Mouse (Mus musculus): ENCODE results near the gene Zbtb44. TPM values are rescaled to one million over a fixed set of nuclear protein-coding genes. Genes with fewer than 3 reads are reported as not detected.
A peak's percentile ranks its signal among the peaks of the same experiment; 100 is the strongest.

Zbtb44 gene
- 7.8 and 10.6 TPM in 2 replicates for polyA plus RNA-seq (2016; fragmentation: Nextera tagmentation; extraction: Ambion mirVana)

GRCm38 (mm10) chr9:31030532-31031413 is at the start of gene Zbtb44:
Gene Zbtb44 (plus strand): TSS chr9:31030644.
- Histone ChIP-seq H3K9ac (replicated peaks) (peak within 1 kb of the TSS; percentile 97), H3K4me2 (peak within 1 kb of the TSS; percentile 73), H3K4me1 (replicated peaks) (peaks cover 15% of the 10 kb centered on the region), H3K36me3 (peaks cover 9% of the 10 kb centered on the region; the same call in 1 of the 2 replicates), H3K4me3 (replicated peaks) (peak within 1 kb of the TSS; percentile 95), H3K9me3 (no peaks in the 10 kb centered on the region), H3K27me3 (no peaks in the 10 kb centered on the region), H3K27ac (peak within 1 kb of the TSS; percentile 99)
- under 1% methylated on average over 62 of the region's 79 CpGs for whole genome bisulfite sequencing
- peak; percentile 92 for ATAC-seq (ENCODE audit: insufficient number of reproducible peaks, insufficient read depth, low FRiP score, low TSS enrichment, low read depth)

GRCm38 (mm10) chr9:30985782-30986181 is 44.7 kb upstream of the Zbtb44 start:
- Histone ChIP-seq H3K27me3 (no peaks in the 10 kb centered on the region), H3K4me3 (replicated peaks) (no peak overlapping the region), H3K36me3 (no peaks in the 10 kb centered on the region), H3K4me2 (no peak overlapping the region), H3K27ac (0 out of 2 replicates have a peak overlapping the region, but pooled peaks have one; percentile 8), H3K4me1 (replicated peaks) (peaks cover 10% of the 10 kb centered on the region), H3K9ac (replicated peaks) (no peak overlapping the region), H3K9me3 (no peaks in the 10 kb centered on the region)
- peak; percentile 88 for ATAC-seq (ENCODE audit: insufficient number of reproducible peaks, insufficient read depth, low FRiP score, low TSS enrichment, low read depth)
- WGBS = 28% methylated on average over 6 of the region's 6 CpGs

- no peak for ATAC-seq (ENCODE audit: insufficient number of reproducible peaks, insufficient read depth, low FRiP score, low TSS enrichment, low read depth)
- Histone ChIP-seq H3K4me3 (replicated peaks) (no peak overlapping the region), H3K9me3 (no peaks in the 10 kb centered on the region), H3K27me3 (no peaks in the 10 kb centered on the region), H3K4me1 (replicated peaks) (no peaks in the 10 kb centered on the region), H3K27ac (no peak overlapping the region), H3K4me2 (no peak overlapping the region), H3K9ac (replicated peaks) (no peak overlapping the region), H3K36me3 (no peaks in the 10 kb centered on the region)
- WGBS = 84% methylated on average over 5 of the region's 5 CpGs
Observed at GRCm38 (mm10) chr9:30993106-30993505, 37.3 kb upstream of the Zbtb44 start.

- H3K9ac ChIP-seq (replicated peaks) = no peak overlapping the region
- ATAC-seq (ENCODE audit: insufficient number of reproducible peaks, insufficient read depth, low FRiP score, low TSS enrichment, low read depth) = no peak
- H3K36me3 ChIP-seq = no peaks in the 10 kb centered on the region
- WGBS = 74% methylated on average over 12 of the region's 12 CpGs
- no peaks in the 10 kb centered on the region for H3K27me3 ChIP-seq
- H3K4me1 ChIP-seq (replicated peaks) = no peaks in the 10 kb centered on the region
- no peak overlapping the region for H3K4me2 ChIP-seq
- H3K4me3 ChIP-seq (replicated peaks) = no peak overlapping the region
- no peaks in the 10 kb centered on the region for H3K9me3 ChIP-seq
- no peak overlapping the region for H3K27ac ChIP-seq
Observed at GRCm38 (mm10) chr9:30996590-30997562, 33.6 kb upstream of the Zbtb44 start.

GRCm38 (mm10) chr9:31000641-31001040 is 29.8 kb upstream of the Zbtb44 start:
- Histone ChIP-seq H3K36me3 (no peaks in the 10 kb centered on the region), H3K9ac (replicated peaks) (no peak overlapping the region), H3K4me3 (replicated peaks) (no peak overlapping the region), H3K4me2 (no peak overlapping the region), H3K4me1 (replicated peaks) (no peaks in the 10 kb centered on the region), H3K27me3 (no peaks in the 10 kb centered on the region), H3K27ac (no peak overlapping the region), H3K9me3 (no peaks in the 10 kb centered on the region)
- no peak for ATAC-seq (ENCODE audit: insufficient number of reproducible peaks, insufficient read depth, low FRiP score, low TSS enrichment, low read depth)
- WGBS = 73% methylated on average over 10 of the region's 10 CpGs

GRCm38 (mm10) chr9:31002528-31002927 is 27.9 kb upstream of the Zbtb44 start:
- ATAC-seq (ENCODE audit: insufficient number of reproducible peaks, insufficient read depth, low FRiP score, low TSS enrichment, low read depth) = no peak
- H3K4me2 ChIP-seq = no peak overlapping the region
- H3K9ac ChIP-seq (replicated peaks) = no peak overlapping the region
- no peaks in the 10 kb centered on the region for H3K27me3 ChIP-seq
- H3K36me3 ChIP-seq = no peaks in the 10 kb centered on the region
- no peaks in the 10 kb centered on the region for H3K9me3 ChIP-seq
- no peak overlapping the region for H3K4me3 ChIP-seq (replicated peaks)
- H3K4me1 ChIP-seq (replicated peaks) = no peaks in the 10 kb centered on the region
- H3K27ac ChIP-seq = no peak overlapping the region
- WGBS = 72% methylated on average over 4 of the region's 4 CpGs

GRCm38 (mm10) chr9:31009334-31009733 is 21.1 kb upstream of the Zbtb44 start:
- 58% methylated on average over 2 of the region's 2 CpGs for WGBS
- no peaks in the 10 kb centered on the region for H3K27me3 ChIP-seq
- H3K4me3 ChIP-seq (replicated peaks) = no peak overlapping the region
- H3K4me2 ChIP-seq = no peak overlapping the region
- no peaks in the 10 kb centered on the region for H3K9me3 ChIP-seq
- ATAC-seq (ENCODE audit: insufficient number of reproducible peaks, insufficient read depth, low FRiP score, low TSS enrichment, low read depth) = no peak
- no peak overlapping the region for H3K27ac ChIP-seq
- no peak overlapping the region for H3K9ac ChIP-seq (replicated peaks)
- 0 out of 2 replicates have a peak, but pooled peaks cover 5% of the 10 kb centered on the region for H3K4me1 ChIP-seq (replicated peaks)
- no peaks in the 10 kb centered on the region for H3K36me3 ChIP-seq

- Histone ChIP-seq H3K9ac (replicated peaks) (no peak overlapping the region), H3K4me3 (replicated peaks) (no peak overlapping the region), H3K4me2 (no peak overlapping the region), H3K27me3 (no peaks in the 10 kb centered on the region), H3K4me1 (replicated peaks) (0 out of 2 replicates have a peak, but pooled peaks cover 5% of the 10 kb centered on the region), H3K36me3 (no peaks in the 10 kb centered on the region), H3K27ac (no peak overlapping the region), H3K9me3 (no peaks in the 10 kb centered on the region)
- ATAC-seq (ENCODE audit: insufficient number of reproducible peaks, insufficient read depth, low FRiP score, low TSS enrichment, low read depth) = no peak
- 22% methylated on average over 3 of the region's 3 CpGs for WGBS
Observed at GRCm38 (mm10) chr9:31010040-31010439, 20.4 kb upstream of the Zbtb44 start.

- ATAC-seq (ENCODE audit: insufficient number of reproducible peaks, insufficient read depth, low FRiP score, low TSS enrichment, low read depth) = no peak
- Histone ChIP-seq H3K9ac (replicated peaks) (no peak overlapping the region), H3K27ac (no peak overlapping the region), H3K4me2 (no peak overlapping the region), H3K4me1 (replicated peaks) (0 out of 2 replicates have a peak, but pooled peaks cover 5% of the 10 kb centered on the region), H3K9me3 (no peaks in the 10 kb centered on the region), H3K4me3 (replicated peaks) (no peak overlapping the region), H3K36me3 (no peaks in the 10 kb centered on the region), H3K27me3 (no peaks in the 10 kb centered on the region)
- 68% methylated on average over 3 of the region's 3 CpGs for WGBS
Observed at GRCm38 (mm10) chr9:31010749-31011148, 19.7 kb upstream of the Zbtb44 start.

- H3K9ac ChIP-seq (replicated peaks) = no peak overlapping the region
- H3K9me3 ChIP-seq = no peaks in the 10 kb centered on the region
- no peak overlapping the region for H3K4me3 ChIP-seq (replicated peaks)
- ATAC-seq (ENCODE audit: insufficient number of reproducible peaks, insufficient read depth, low FRiP score, low TSS enrichment, low read depth) = no peak
- no peak overlapping the region for H3K4me2 ChIP-seq
- no peaks in the 10 kb centered on the region for H3K27me3 ChIP-seq
- no peaks in the 10 kb centered on the region for H3K36me3 ChIP-seq
- no peak overlapping the region for H3K27ac ChIP-seq
- 28% methylated on average over 1 of the region's 1 CpGs for WGBS
- H3K4me1 ChIP-seq (replicated peaks) = 0 out of 2 replicates have a peak, but pooled peaks cover 5% of the 10 kb centered on the region
Observed at GRCm38 (mm10) chr9:31011533-31011932, 18.9 kb upstream of the Zbtb44 start.

GRCm38 (mm10) chr9:31012674-31013073 is 17.8 kb upstream of the Zbtb44 start:
- Histone ChIP-seq H3K4me3 (replicated peaks) (no peak overlapping the region), H3K9me3 (no peaks in the 10 kb centered on the region), H3K27ac (no peak overlapping the region), H3K36me3 (no peaks in the 10 kb centered on the region), H3K4me2 (no peak overlapping the region), H3K27me3 (no peaks in the 10 kb centered on the region), H3K4me1 (replicated peaks) (0 out of 2 replicates have a peak, but pooled peaks cover 5% of the 10 kb centered on the region), H3K9ac (replicated peaks) (no peak overlapping the region)
- 79% methylated on average over 4 of the region's 4 CpGs for WGBS
- ATAC-seq (ENCODE audit: insufficient number of reproducible peaks, insufficient read depth, low FRiP score, low TSS enrichment, low read depth) = no peak
